Mouse (Mus musculus) right cerebral cortex, postnatal 10 days (tissue): ENCODE results near the gene Zyx.
A peak's percentile ranks its signal among the peaks of the same experiment; 100 is the strongest.

ENCODE experiments used
- DNase-seq, 2 experiments: peaks; one replicate each; pipeline ENCODE4 v3.0.0; 2021; ENCODE audit warnings: low spot score in 2 of 2

Zyx gene

DNA sequence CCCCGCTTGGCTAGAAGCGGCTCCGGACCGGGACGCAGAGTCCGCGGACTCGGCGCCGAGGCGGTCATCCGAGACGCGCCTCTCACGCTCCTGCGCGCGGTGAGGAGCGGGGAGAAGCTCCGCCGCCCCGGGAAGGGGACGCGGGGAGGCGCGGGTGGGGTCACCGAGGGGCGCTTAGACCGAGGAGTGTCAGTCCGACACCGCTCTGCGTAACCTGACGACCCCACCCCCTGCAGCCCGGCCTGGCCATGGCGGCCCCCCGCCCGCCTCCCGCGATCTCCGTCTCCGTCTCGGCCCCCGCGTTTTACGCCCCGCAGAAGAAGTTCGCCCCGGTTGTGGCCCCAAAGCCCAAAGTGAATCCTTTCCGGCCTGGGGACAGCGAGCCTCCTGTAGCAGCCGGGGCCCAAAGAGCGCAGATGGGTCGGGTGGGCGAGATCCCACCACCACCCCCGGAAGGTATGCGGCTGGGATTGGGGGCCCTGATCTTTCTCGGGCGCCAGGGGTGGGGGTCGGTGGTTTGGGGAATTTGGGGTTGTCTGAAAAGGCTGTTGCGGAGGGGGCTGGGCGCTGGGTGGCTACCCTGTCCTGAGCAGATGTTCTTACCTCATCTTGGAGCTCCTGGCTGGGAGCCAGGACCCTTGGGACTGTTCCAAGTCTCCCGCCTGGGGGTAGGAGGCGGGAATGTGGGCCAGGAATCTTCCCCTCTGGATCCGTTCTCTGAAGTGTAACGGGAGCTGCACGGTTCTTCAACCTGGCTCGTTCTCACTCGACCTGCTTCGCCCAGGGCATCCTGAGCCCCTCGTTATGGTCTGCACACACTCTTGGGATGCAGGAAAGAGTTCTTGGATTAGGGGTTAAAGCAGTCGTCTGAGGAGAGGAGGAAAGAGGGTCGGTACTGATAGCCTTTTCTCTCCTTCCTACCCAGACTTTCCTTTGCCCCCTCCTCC lies 864 bp downstream of the Zyx start:
- peak; percentile 79 for DNase-seq

GRCm38 (mm10) chr6:42350968-42351775 lies 1.7 kb downstream of the Zyx start:
- no peak for DNase-seq

GRCm38 (mm10) chr6:42351776-42352485 lies 2.5 kb downstream of the Zyx start:
- no peak for DNase-seq

DNA sequence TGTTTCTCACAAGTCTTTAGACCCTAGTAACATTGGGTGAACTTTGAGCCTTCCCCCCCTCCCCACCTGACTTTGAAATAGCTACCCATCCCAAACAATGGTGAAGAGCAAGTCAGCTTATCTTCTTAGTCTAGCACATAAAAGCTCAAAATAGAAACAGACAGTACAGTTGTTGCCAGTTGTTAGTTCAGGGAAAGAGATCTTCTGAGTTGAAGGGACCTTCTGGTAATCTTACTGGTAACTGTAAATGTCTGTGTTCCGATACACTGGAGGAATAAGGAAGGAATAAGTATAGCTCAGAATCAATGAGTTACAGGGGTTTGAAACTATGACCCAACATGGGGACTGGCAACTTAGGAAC lies 3.0 kb downstream of the Zyx start:
- DNase-seq = no peak

DNA sequence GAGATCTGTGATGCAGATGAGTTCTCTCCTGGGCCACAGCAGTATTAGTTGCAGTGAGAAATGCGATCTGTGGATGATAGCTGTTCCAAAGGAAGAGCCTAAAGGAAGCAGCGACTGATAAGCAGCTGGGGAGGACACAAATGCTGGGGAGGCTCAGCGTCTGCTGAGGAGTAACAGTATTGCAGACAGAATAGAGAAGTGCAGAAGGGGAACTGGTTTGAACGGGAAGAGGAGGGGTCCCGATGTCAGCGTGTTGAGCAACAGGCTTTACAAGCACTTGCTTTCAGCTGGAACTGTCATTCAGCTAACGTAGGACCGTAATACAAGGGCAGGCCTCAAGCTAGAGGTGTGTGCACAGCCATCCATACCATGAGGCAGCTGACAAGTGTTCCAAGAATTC lies 3.8 kb downstream of the Zyx start:
- no peak for DNase-seq

DNA sequence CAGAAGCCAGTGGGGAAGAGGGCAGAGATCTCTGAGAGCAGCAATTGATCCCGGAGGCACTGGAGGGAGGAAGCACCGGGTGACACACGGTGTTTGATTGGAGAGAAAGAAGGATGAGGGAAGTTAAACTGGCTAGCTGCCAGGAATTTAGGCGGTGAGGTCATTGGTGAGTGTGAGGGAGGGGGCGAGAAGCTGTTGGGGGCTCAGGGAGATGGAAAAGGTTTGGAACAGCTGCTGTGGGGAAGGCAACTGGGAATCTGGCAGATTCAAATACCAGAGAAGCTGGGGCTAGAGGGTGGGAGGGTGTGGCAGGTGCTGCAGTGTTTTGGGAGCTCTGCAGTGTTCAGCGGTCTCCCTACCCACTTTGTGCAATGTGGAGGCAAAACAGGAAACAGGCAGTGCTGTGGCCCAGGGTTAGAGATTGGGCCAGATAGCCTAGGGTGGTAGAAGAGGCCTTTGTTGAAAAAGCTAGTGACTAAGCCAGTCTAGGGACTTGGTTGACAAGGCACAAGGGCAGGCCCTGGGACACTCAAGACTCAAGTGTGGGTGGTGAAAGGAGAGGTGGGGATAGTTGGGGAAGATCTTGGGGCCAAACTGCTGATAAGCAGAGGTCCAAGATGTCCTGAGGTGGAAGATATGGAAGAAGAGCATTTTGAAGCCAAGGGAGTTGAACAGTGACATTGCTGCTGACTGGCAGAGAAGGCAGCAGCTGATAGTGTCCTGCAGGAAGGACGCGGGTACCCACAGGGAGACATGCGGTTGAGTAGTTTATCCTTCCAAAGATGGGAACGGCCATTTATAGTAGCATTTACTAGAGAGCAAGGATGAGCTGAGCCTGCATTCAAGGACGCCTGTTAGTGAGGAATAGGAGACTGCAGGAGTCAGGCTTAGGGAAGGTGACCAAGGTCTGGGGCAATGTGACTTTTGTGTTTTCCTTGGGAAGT lies 4.9 kb downstream of the Zyx start:
- peak in 1 of 2 experiments; percentile 46 for DNase-seq

DNA sequence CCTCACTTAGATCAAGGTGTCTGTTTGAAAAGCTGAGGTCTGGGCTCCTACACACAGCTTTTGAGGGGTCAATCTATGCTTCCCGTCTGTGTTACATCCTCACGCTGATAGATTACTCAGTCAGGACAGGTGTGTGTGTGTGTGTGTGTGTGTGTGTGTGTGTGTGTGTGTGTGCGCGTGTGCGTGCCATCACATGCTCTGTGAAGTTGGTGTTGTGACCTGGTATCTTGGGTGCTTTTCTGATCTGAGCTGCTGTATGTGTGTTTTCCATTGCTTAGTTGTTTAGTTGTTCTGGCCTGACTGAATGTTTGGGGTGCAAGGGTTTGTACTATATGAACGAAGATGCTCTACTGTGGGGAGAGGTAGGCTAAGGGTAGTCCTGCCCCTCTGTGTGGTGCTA lies 5.9 kb downstream of the Zyx start:
- DNase-seq = no peak

DNA sequence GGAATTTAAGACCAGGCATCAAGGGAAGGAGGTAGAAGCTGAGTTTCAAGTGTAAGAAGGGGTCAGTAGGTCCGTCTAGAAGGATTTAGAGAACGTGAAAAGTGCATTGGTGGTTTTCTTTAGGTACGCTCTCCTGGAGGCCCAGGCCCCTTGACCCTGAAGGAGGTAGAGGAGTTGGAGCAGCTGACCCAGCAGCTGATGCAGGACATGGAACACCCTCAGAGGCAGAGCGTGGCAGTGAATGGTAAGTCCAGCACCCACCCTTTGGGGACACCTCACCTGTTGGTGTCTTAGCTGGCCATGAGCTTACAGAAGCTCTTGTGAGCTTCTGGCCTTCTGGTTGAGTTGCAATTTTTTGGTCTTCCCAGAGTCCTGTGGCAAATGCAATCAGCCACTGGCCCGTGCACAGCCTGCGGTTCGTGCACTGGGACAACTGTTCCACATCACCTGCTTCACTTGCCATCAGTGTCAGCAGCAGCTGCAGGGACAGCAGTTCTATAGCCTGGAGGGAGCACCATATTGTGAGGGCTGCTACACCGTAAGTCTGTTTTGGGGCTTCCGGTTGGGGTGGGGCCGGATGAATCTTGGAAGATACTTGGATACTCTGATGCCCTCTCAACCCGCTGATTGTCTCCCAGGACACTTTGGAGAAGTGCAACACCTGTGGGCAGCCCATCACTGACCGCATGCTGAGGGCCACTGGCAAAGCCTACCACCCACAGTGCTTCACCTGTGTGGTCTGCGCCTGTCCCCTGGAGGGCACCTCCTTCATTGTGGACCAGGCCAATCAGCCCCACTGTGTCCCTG lies 6.6 kb downstream of the Zyx start:
- no peak for DNase-seq

DNA sequence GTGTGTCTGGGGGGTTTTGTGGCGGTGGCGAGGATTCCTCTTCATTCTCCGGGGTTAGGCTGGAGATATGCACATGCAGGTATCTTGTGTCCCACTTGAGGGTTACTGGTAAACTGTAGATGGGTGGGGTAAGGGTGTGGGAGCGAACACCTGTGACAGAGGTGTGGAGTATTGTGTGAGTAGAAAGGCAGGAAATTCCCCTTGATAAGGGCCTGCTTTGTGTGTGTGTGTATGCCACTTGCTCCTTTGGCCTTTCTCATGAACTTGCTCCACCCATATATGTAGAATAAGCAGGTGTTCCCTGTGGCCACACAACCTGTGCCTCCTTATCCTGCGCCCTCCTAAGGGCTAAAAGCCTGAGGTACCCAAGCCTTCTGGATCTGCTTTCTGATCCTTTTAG lies 7.5 kb downstream of the Zyx start:
- DNase-seq = no peak

DNA sequence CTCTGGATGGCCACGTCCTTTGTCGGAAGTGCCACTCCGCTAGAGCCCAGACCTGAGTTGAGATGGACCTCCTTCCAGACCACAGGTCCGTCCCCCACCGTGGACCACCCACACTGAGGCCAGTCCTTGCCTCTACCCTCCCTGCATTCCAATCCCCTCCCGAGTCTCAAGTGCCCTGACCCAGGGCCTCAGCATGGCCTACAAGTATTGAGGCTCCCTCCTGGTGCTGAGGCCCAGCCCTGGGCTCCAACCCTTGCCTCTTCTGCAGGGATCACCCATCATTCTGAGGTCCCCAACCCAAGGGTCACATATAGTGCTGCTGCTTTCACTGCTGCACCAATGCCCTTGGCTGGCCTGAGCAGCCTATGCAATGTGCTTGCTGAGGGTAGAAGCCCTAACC lies 8.5 kb downstream of the Zyx start:
- DNase-seq = no peak

GRCm38 (mm10) chr6:42358901-42359300 lies 9.5 kb downstream of the Zyx start:
- DNase-seq = no peak

- no peak for DNase-seq
These were observed 10.1 kb downstream of the Zyx start for GRCm38 (mm10) chr6:42359364-42360147.

DNA sequence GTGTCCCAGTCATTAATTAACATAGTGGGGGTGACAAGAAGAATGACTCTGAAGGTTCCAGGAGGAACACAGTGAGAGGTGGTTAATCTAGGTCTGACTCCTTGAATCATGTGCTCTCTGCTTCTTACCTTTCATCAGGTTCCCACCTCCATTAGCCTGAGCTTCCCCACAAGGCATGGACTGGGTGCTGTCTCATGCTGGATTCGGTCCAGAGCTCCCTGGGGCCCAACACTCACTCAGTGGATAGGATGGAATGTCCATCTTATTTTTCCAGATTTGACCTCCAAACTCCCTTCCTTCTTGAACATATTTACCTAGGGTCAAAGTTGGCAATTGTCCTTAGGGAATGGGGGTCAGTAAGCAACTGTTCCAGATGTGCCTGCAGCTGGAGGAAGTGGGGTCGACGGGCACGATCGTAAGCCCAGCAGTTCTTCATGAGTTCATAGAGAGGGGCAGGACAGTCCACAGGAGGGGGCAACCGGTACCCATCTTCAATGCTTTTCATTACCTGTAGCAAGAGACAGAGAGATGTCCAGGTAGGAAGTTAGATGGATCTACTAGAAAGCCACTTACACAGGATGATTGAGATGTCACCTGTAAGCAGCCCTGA lies 10.9 kb downstream of the Zyx start:
- no peak for DNase-seq

DNA sequence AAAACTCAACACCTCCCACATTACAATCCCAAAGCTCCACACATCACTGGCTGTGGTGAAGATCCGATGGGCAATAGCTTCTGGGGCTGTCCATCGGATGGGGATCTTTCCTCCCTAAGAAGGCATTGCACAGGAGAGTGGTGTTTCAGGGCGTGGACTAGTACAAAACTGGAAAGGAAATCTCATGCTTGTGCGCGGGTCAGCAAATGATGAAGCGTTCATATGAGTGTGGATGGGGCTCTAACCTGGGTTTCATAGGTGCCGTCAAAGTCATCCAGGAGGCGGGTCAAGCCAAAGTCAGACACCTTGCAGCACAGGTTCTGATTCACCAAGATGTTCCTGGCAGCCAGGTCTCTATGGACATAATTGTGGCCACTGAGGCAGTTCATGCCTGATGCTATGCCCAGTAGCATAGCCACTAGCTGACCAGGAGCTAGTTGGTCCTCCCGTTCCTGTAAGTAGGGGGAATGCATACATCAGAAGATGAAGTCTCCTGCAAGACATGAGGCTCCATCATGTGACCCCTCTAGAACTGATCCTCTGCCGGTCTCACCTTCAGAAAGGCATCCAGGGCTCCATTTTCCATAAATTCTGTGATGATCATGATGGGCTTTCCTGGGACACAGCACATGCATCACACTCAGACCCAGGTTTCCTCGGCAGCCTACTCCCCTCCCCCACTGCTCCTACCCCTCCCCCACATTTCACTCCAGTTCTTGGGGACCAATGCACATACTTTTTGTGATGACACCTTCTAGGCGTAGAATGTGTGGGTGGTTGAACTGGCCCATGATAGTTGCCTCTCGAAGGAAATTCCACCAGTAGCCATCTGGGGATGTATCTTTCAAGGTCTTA lies 11.8 kb downstream of the Zyx start:
- no peak for DNase-seq

DNA sequence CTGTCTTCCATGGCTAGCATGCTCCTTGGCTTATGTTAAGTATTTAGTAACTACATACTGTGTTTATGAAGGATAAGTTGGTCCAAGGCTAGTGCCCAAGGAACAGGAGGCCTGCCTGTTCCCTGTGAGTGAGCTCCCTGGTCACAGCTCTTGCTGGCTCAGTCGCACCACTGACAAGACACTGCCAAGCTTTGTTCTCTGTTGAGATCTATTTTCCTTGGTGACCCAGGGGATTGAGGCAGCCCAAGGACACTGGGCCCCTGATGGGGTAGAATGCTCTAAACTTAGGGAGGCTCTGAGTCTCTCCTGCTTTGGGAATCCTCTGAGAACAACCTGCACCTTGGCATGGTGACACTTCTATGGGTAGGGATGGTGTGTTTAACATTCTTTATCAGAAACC lies 12.6 kb downstream of the Zyx start:
- DNase-seq = no peak

DNA sequence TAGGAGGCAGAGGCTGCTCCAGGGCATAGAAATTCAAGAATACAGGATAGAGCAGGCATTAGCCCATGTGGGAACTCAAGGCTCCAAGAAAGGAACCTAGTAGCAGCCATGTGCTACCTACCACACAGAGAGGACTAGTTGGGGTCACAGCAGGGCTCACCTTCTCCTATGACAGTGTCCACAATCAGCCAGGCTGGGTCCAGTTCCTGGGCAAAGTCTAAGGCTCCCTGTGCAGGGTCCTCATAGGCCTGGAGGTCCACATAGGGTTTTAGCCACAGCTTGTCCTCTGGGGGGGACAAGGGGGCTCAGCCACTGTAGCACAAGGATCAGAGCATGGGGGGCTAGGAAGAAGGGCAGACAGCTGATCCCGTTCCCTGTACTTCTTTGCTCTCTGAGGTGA lies 13.1 kb downstream of the Zyx start:
- DNase-seq = no peak

DNA sequence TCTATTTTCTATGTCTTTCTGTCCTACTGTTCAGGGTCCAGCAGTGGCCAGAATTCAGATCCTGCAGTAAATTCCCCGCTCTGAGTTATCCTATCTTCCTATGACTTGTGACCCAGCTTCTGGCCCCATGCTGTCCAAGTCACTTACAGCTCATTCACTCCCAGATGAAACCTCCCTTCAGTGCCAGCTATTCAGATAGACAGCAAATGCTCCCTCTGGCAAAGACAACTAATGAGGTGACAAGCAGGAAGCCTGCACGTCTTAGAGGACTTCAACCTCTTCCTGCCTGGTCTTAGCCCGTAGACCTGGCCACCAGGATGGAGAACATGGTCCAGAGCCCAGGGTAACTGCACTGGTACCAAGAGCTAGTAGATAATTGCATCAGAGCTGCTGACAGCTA lies 13.5 kb downstream of the Zyx start:
- no peak for DNase-seq

GRCm38 (mm10) chr6:42364066-42364465 lies 14.6 kb downstream of the Zyx start:
- no peak for DNase-seq
